Mouse (Mus musculus): Measurements from ENCODE around the gene Zc3h10. TPM values are rescaled to one million over a fixed set of nuclear protein-coding genes. Genes with fewer than 3 reads are reported as not detected.
"Not testable (repeated sequence)": the region's sequence is repeated elsewhere in the genome, so short reads cannot be mapped to it uniquely, and the experiment has no call there.

The Zc3h10 gene
- polyA plus RNA-seq, 1 experiment from 2014 or later = 19.9 TPM

- Histone ChIP-seq H3K27ac (peak within 1 kb of the TSS; percentile 83), H3K4me1 (replicated peaks) (peaks cover 44% of the 10 kb centered on the region), H3K27me3 (ENCODE audit: insufficient read depth, poor library complexity, severe bottlenecking) (peaks cover 8% of the 10 kb centered on the region), H3K9me3 (no peaks in the 10 kb centered on the region), H3K36me3 (no peaks in the 10 kb centered on the region), H3K4me3 (peak within 1 kb of the TSS; percentile 64)
- under 1% methylated on average over 27 of the region's 27 CpGs for WGBS
- DNase-seq (ENCODE audit: low spot score) = peak; percentile 96
Measured at GRCm38 (mm10) chr10:128498590-128498989, 49.0 kb downstream of the Zc3h10 start, which contains the start of gene Myl6b. Myl6b (minus strand) TSS chr10:128498685.

GRCm38 (mm10) chr10:128497134-128497737 is 50.3 kb downstream of the Zc3h10 start:
- H3K4me3 ChIP-seq = peak overlapping the region; percentile 5; the same call in 1 of the 2 replicates
- no peak for DNase-seq (ENCODE audit: low spot score)
- H3K27me3 ChIP-seq (ENCODE audit: insufficient read depth, poor library complexity, severe bottlenecking) = peaks cover 8% of the 10 kb centered on the region
- peaks cover 51% of the 10 kb centered on the region for H3K4me1 ChIP-seq (replicated peaks)
- WGBS = 37% methylated on average over 6 of the region's 6 CpGs
- no peak overlapping the region for H3K27ac ChIP-seq
- peaks cover 4% of the 10 kb centered on the region; the same call in 1 of the 2 replicates for H3K36me3 ChIP-seq
- no peaks in the 10 kb centered on the region for H3K9me3 ChIP-seq

- WGBS = 34% methylated on average over 6 of the region's 6 CpGs
- Histone ChIP-seq H3K27me3 (ENCODE audit: insufficient read depth, poor library complexity, severe bottlenecking) (peaks cover 8% of the 10 kb centered on the region), H3K4me1 (replicated peaks) (peaks cover 57% of the 10 kb centered on the region), H3K36me3 (peaks cover 10% of the 10 kb centered on the region), H3K9me3 (no peaks in the 10 kb centered on the region), H3K4me3 (no peak overlapping the region; the same call in 1 of the 2 replicates), H3K27ac (no peak overlapping the region)
- DNase-seq (ENCODE audit: low spot score) = no peak
Measured at GRCm38 (mm10) chr10:128496509-128497077, 51.0 kb downstream of the Zc3h10 start.

GRCm38 (mm10) chr10:128495903-128496302 is 51.7 kb downstream of the Zc3h10 start:
- DNase-seq (ENCODE audit: low spot score) = no peak
- Histone ChIP-seq H3K4me3 (no peak overlapping the region; the same call in 1 of the 2 replicates), H3K9me3 (no peaks in the 10 kb centered on the region), H3K36me3 (peaks cover 17% of the 10 kb centered on the region), H3K27ac (no peak overlapping the region), H3K27me3 (ENCODE audit: insufficient read depth, poor library complexity, severe bottlenecking) (peaks cover 8% of the 10 kb centered on the region), H3K4me1 (replicated peaks) (peaks cover 64% of the 10 kb centered on the region)
- WGBS = 74% methylated on average over 4 of the region's 4 CpGs

GRCm38 (mm10) chr10:128495270-128495669 is 52.3 kb downstream of the Zc3h10 start:
- peak overlapping the region; percentile 74; the same call in 1 of the 2 replicates for H3K4me3 ChIP-seq
- DNase-seq (ENCODE audit: low spot score) = no peak
- peaks cover 23% of the 10 kb centered on the region for H3K36me3 ChIP-seq
- peak overlapping the region; percentile 95; the same call in 1 of the 2 replicates for H3K27ac ChIP-seq
- no peaks in the 10 kb centered on the region for H3K9me3 ChIP-seq
- peaks cover 65% of the 10 kb centered on the region for H3K4me1 ChIP-seq (replicated peaks)
- H3K27me3 ChIP-seq (ENCODE audit: insufficient read depth, poor library complexity, severe bottlenecking) = peaks cover 8% of the 10 kb centered on the region
- 82% methylated on average over 2 of the region's 2 CpGs for WGBS

GRCm38 (mm10) chr10:128494667-128495245 is 52.8 kb downstream of the Zc3h10 start:
- H3K36me3 ChIP-seq = peaks cover 28% of the 10 kb centered on the region
- DNase-seq (ENCODE audit: low spot score) = no peak
- peaks cover 65% of the 10 kb centered on the region for H3K4me1 ChIP-seq (replicated peaks)
- H3K27ac ChIP-seq = peak overlapping the region; percentile 95
- 62% methylated on average over 11 of the region's 11 CpGs for WGBS
- peaks cover 8% of the 10 kb centered on the region for H3K27me3 ChIP-seq (ENCODE audit: insufficient read depth, poor library complexity, severe bottlenecking)
- H3K4me3 ChIP-seq = peak overlapping the region; percentile 74
- H3K9me3 ChIP-seq = no peaks in the 10 kb centered on the region

- under 1% methylated on average over 45 of the region's 45 CpGs for WGBS
- H3K4me3 ChIP-seq = peak within 1 kb of the TSS; percentile 74
- H3K4me1 ChIP-seq (replicated peaks) = peaks cover 58% of the 10 kb centered on the region
- peaks cover 8% of the 10 kb centered on the region for H3K27me3 ChIP-seq (ENCODE audit: insufficient read depth, poor library complexity, severe bottlenecking)
- peak within 1 kb of the TSS; percentile 95 for H3K27ac ChIP-seq
- H3K36me3 ChIP-seq = peaks cover 36% of the 10 kb centered on the region
- peak; percentile 98 for DNase-seq (ENCODE audit: low spot score)
- no peaks in the 10 kb centered on the region for H3K9me3 ChIP-seq
Measured at GRCm38 (mm10) chr10:128493695-128494666, 53.6 kb downstream of the Zc3h10 start, which contains the start of gene Myl6. Myl6 (minus strand) TSS chr10:128494145.

- peak overlapping the region; percentile 74 for H3K4me3 ChIP-seq
- H3K36me3 ChIP-seq = peaks cover 43% of the 10 kb centered on the region
- 0% methylated on average over 12 of the region's 12 CpGs for WGBS
- peaks cover 54% of the 10 kb centered on the region for H3K4me1 ChIP-seq (replicated peaks)
- peaks cover 8% of the 10 kb centered on the region for H3K27me3 ChIP-seq (ENCODE audit: insufficient read depth, poor library complexity, severe bottlenecking)
- H3K27ac ChIP-seq = peak overlapping the region; percentile 95
- DNase-seq (ENCODE audit: low spot score) = peak; percentile 21
- no peaks in the 10 kb centered on the region for H3K9me3 ChIP-seq
Measured at GRCm38 (mm10) chr10:128493319-128493694, 54.3 kb downstream of the Zc3h10 start.

- WGBS = 30% methylated on average over 12 of the region's 12 CpGs
- DNase-seq (ENCODE audit: low spot score) = peak; percentile 46
- Histone ChIP-seq H3K27ac (peak overlapping the region; percentile 95), H3K36me3 (peaks cover 48% of the 10 kb centered on the region), H3K4me1 (replicated peaks) (peaks cover 49% of the 10 kb centered on the region), H3K4me3 (peak overlapping the region; percentile 74), H3K9me3 (no peaks in the 10 kb centered on the region), H3K27me3 (ENCODE audit: insufficient read depth, poor library complexity, severe bottlenecking) (peaks cover 8% of the 10 kb centered on the region)
Measured at GRCm38 (mm10) chr10:128492633-128493311, 54.8 kb downstream of the Zc3h10 start.

- 79% methylated on average over 8 of the region's 8 CpGs for WGBS
- DNase-seq (ENCODE audit: low spot score); H3K9me3 ChIP-seq; H3K27me3 ChIP-seq (ENCODE audit: insufficient read depth, poor library complexity, severe bottlenecking): not testable (repeated sequence)
- H3K27ac ChIP-seq = peak overlapping the region; percentile 95; the same call in 1 of the 2 replicates
- peaks cover 41% of the 10 kb centered on the region for H3K4me1 ChIP-seq (replicated peaks)
- H3K4me3 ChIP-seq = peak overlapping the region; percentile 74
- peaks cover 55% of the 10 kb centered on the region for H3K36me3 ChIP-seq
Measured at GRCm38 (mm10) chr10:128492051-128492450, 55.5 kb downstream of the Zc3h10 start.
